Mouse (Mus musculus): Measurements from ENCODE around the gene Prkcz.

The Prkcz gene

GRCm38 (mm10) chr4:155307591-155307990, 53.6 kb downstream of the Prkcz start:
- no peak for DNase-seq

- DNase-seq = no peak
These were observed 54.6 kb downstream of the Prkcz start for GRCm38 (mm10) chr4:155306356-155307242.

GRCm38 (mm10) chr4:155305531-155306031, 55.6 kb downstream of the Prkcz start:
- no peak for DNase-seq

GRCm38 (mm10) chr4:155304508-155305096, 56.6 kb downstream of the Prkcz start:
- DNase-seq = no peak

GRCm38 (mm10) chr4:155301965-155302364, 59.2 kb downstream of the Prkcz start:
- DNase-seq = no peak

GRCm38 (mm10) chr4:155301098-155301447, 60.1 kb downstream of the Prkcz start:
- no peak for DNase-seq

- DNase-seq = no peak
These were observed 60.6 kb downstream of the Prkcz start for GRCm38 (mm10) chr4:155300421-155301097.

GRCm38 (mm10) chr4:155298826-155299225, 62.3 kb downstream of the Prkcz start:
- DNase-seq = no peak

- no peak for DNase-seq
These were observed 64.1 kb downstream of the Prkcz start for GRCm38 (mm10) chr4:155297057-155297456.

GRCm38 (mm10) chr4:155295996-155296395, 65.2 kb downstream of the Prkcz start:
- no peak for DNase-seq

GRCm38 (mm10) chr4:155295026-155295590, 66.1 kb downstream of the Prkcz start:
- DNase-seq = no peak

GRCm38 (mm10) chr4:155294381-155294780, 66.8 kb downstream of the Prkcz start:
- DNase-seq = no peak

- DNase-seq = no peak
These were observed 68.3 kb downstream of the Prkcz start for GRCm38 (mm10) chr4:155292863-155293262.

- DNase-seq = peak; percentile 62
These were observed 71.1 kb downstream of the Prkcz start for GRCm38 (mm10) chr4:155290045-155290444.

- DNase-seq = no peak
These were observed 72.6 kb downstream of the Prkcz start for GRCm38 (mm10) chr4:155288586-155288985.

GRCm38 (mm10) chr4:155287713-155288112, 73.4 kb downstream of the Prkcz start:
- no peak for DNase-seq

- no peak for DNase-seq
These were observed 75.1 kb downstream of the Prkcz start for GRCm38 (mm10) chr4:155286090-155286489.

GRCm38 (mm10) chr4:155284521-155285379, 76.4 kb downstream of the Prkcz start:
- no peak for DNase-seq

GRCm38 (mm10) chr4:155283585-155283984, 77.6 kb downstream of the Prkcz start:
- DNase-seq = no peak

- no peak for DNase-seq
These were observed 78.1 kb downstream of the Prkcz start for GRCm38 (mm10) chr4:155283001-155283503.

GRCm38 (mm10) chr4:155282231-155282630, 78.9 kb downstream of the Prkcz start:
- DNase-seq = no peak

- no peak for DNase-seq
These were observed 79.5 kb downstream of the Prkcz start for GRCm38 (mm10) chr4:155281652-155282051.

Data from kidney, adult 11 months (tissue).